Mouse (Mus musculus) cortical plate, adult 2 months (tissue): ENCODE results near the gene Tnfsf18.

ENCODE experiments used
- CTCF ChIP-seq: fragments of 200-500 bp; IDR thresholded peaks from 2 replicates; pipeline ENCODE4 v1.5.1; 2011; ENCODE audit warnings: mild to moderate bottlenecking, control low read depth, low read length; ENCODE audit not compliant: insufficient read depth; ENCODE audit errors: extremely low read depth
- POLR2A ChIP-seq: fragments of 200-500 bp; IDR thresholded peaks from 2 replicates; pipeline ENCODE4 v1.6.1; 2011; ENCODE audit warnings: mild to moderate bottlenecking, low read length, control low read depth; ENCODE audit not compliant: insufficient read depth; ENCODE audit errors: extremely low read depth

DNA sequence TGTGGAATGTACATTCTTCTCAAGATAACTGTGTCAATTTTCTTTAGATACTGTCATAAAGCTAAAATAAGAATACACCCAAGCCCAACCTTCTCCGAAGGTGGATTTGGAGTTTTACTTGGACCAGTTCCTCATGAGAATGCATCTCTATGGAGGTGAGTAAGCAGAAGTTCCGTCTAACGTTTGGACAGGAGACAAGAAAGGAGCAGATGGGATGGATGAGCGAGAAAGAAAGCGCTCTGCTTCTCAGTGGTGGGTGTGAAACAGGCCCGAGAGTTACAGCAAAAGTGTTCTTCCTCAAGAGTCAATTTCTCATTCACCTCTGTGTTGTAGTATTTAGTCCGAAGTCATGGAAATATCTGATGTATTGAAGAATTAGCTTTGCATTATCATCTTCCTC, 2.7 kb upstream of the Tnfsf18 start:
- TF ChIP-seq CTCF (no peak), POLR2A (no peak)
